Mouse (Mus musculus) adrenal gland, adult 2 months (tissue): ENCODE data around the gene Palm2. TPM values are rescaled to one million over a fixed set of nuclear protein-coding genes. Genes with fewer than 3 reads are reported as not detected.
A peak's percentile ranks its signal among the peaks of the same experiment; 100 is the strongest.
"Not testable (repeated sequence)": the region's sequence is repeated elsewhere in the genome, so short reads cannot be mapped to it uniquely, and the experiment has no call there.

Experiments used
- DNase-seq: peaks from one replicate; pipeline ENCODE4 v3.0.0; 2021
- long read RNA-seq: library from polyadenylated mRNA; stranded (forward); transcript quantifications from one replicate; pipeline ENCODE4 v2.0.0, GENCODE M21; 2021
- polyA plus RNA-seq: library from polyadenylated mRNA; depleted of rRNA; stranded (reverse); fragments of >200 nt; gene quantifications from 2 replicates; pipeline ENCODE4 v1.2.3, GENCODE M21; 2012; rRNA removed
- total RNA-seq, 2 experiments: library from RNA; stranded (reverse); gene quantifications; 2 replicates each; pipeline ENCODE4 v1.2.3; 2021

The Palm2 gene
- total RNA-seq, result 10 to 100 TPM; 20.0 to 39.5 TPM
- 0.99 and 1.9 TPM in 2 replicates for polyA plus RNA-seq
- long read RNA-seq, result 0 reads

GRCm38 (mm10) chr4:57433941-57434704, at the start of gene Palm2:
TSS of gene Palm2 (plus strand) at chr4:57434247.
- DNase-seq, result peak; percentile 75

- DNase-seq, result no peak
Observed at GRCm38 (mm10) chr4:57384355-57384754, 49.7 kb upstream of the Palm2 start.

- no peak for DNase-seq
Observed at GRCm38 (mm10) chr4:57391103-57391502, 42.9 kb upstream of the Palm2 start.

- no peak for DNase-seq
Observed at GRCm38 (mm10) chr4:57396414-57396813, 37.6 kb upstream of the Palm2 start.

GRCm38 (mm10) chr4:57412385-57412784, 21.7 kb upstream of the Palm2 start:
- DNase-seq, result not testable (repeated sequence)

- DNase-seq, result no peak
Observed at GRCm38 (mm10) chr4:57413016-57413415, 21.0 kb upstream of the Palm2 start.

- not testable (repeated sequence) for DNase-seq
Observed at GRCm38 (mm10) chr4:57413670-57414069, 20.4 kb upstream of the Palm2 start.

- DNase-seq, result peak; percentile 3
Observed at GRCm38 (mm10) chr4:57424011-57424410, 10.0 kb upstream of the Palm2 start.

- DNase-seq, result no peak
Observed at GRCm38 (mm10) chr4:57428317-57428716, 5.7 kb upstream of the Palm2 start.

- no peak for DNase-seq
Observed at GRCm38 (mm10) chr4:57434705-57435360, 786 bp downstream of the Palm2 start.

GRCm38 (mm10) chr4:57436286-57436685, 2.2 kb downstream of the Palm2 start:
- no peak for DNase-seq

- DNase-seq, result no peak
Observed at GRCm38 (mm10) chr4:57446082-57446481, 12.0 kb downstream of the Palm2 start.

GRCm38 (mm10) chr4:57446854-57447444, 12.9 kb downstream of the Palm2 start:
- no peak for DNase-seq

- peak; percentile 55 for DNase-seq
Observed at GRCm38 (mm10) chr4:57451896-57452295, 17.8 kb downstream of the Palm2 start.

GRCm38 (mm10) chr4:57452661-57453060, 18.6 kb downstream of the Palm2 start:
- no peak for DNase-seq

GRCm38 (mm10) chr4:57462378-57462777, 28.3 kb downstream of the Palm2 start:
- peak; percentile 12 for DNase-seq

GRCm38 (mm10) chr4:57482435-57482834, 48.4 kb downstream of the Palm2 start:
- no peak for DNase-seq

- DNase-seq, result no peak
Observed at GRCm38 (mm10) chr4:57486392-57486791, 52.3 kb downstream of the Palm2 start.

- no peak for DNase-seq
Observed at GRCm38 (mm10) chr4:57489887-57490286, 55.8 kb downstream of the Palm2 start.

GRCm38 (mm10) chr4:57504792-57505191, 70.7 kb downstream of the Palm2 start:
- no peak for DNase-seq

GRCm38 (mm10) chr4:57510576-57510975, 76.5 kb downstream of the Palm2 start:
- no peak for DNase-seq

GRCm38 (mm10) chr4:57511734-57512133, 77.7 kb downstream of the Palm2 start:
- no peak for DNase-seq
